Mouse (Mus musculus): ENCODE data around the gene Dgkq.

The Dgkq gene

DNA sequence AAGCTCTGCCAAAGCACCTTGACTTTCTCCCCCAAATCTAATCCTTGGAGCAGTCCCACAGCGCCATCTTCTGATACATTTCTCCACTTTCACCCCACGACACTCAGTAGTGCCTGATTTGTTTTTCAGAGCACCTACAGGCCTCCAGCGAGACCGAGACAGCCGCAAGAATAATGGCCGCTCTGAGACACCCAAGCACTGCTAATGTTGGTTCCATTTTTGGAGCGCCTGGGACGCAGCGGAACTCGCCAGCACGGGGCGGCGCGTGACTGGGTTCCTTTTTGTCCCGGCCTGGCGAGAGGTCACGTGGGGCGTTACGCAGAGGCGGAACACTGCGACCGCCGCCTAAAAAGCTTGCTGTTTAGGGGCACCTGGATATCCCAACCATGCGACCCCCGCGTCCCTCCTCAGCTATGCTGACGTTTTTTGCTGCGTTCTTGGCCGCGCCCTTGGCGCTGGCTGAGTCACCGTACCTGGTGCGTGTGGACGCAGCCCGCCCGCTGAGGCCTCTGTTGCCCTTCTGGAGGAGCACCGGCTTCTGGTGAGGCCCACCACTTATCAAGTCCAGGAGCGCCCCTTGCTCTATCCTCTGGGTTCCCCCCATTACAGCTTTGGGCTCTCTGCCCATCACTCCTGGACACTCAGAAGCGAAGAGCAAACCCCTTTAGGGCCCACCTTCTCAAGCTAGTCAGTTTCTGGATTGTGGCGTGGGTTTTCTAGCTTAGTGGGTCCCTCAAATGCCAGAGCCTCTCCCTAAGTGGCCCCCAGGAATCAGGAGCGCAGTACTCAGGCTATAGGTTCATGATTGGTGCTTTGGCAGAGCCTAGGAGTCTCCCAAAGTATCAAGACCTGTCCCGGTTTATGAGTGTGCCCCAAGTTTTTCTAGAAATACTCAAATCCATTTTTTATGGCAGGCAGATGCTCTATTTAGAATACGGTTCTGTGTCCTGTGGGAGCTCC lies at the start of gene Dgkq:
Dgkq (minus strand) TSS at position 696 of the 960 bp plus-strand sequence.
- no peak for TF ChIP-seq GATA4 (IDR thresholded peaks at IDR 0.05; ENCODE audit: insufficient replicate concordance, low read length)

DNA sequence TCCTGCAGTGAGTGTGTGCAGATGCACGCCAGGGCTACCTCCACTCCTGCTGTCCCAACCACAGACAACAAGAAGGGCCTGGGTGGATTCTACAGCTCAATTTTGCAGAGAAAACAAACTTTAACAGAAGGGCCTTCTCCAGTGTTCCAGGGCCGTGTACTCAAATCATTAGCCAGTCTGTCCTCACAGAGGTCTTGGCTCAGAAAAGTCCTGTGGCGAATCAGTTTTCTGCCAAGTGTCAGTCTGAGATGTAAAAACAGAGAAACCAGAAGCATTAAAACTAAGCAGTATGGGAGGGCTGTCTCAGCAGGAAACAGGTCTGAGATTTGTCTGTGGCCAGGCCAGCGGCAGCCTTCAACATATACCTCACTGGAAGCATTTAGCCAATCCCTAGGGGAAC lies 48.6 kb upstream of the Dgkq start:
- TF ChIP-seq GATA4 (IDR thresholded peaks at IDR 0.05; ENCODE audit: insufficient replicate concordance, low read length), result no peak

DNA sequence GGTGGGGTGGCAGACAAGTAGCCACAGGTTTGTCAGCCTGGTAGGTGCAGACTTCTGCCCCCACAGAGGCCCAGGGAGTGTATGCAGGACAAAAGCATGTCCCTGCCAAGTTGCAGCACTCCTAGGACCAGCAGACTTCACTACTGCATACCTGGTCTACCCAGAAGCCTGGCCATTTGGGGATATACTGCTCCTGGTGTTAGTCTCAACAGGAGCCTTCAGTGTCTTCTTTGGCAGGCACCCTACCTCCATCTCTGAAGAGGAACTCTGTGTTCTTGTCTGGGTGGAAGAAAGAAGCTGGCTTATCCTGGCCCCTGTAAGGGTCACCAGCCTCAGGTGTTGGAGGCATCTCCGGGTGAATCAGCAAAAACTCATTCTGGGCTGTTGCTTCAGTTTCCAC lies 46.5 kb upstream of the Dgkq start:
- TF ChIP-seq GATA4 (IDR thresholded peaks at IDR 0.05; ENCODE audit: insufficient replicate concordance, low read length), result no peak

DNA sequence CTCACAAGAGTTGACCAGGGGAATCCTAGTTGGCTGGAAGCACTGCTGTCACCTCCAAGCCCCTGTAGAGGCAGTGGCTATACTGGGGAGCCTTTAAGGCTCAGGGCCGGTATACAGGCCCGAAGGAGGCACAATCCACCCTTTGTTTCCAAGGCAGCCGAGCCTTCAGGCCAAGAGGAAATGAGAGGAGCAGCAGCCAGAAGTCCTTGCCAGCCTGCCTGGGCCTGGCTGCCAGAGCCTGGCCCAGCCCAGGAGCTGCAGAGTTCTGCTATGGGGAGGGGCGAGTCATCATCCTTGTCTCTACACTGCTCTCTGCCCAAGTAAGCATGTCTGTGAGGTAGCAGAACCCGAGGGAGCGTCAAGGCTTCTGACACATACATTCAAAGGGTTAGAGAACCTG lies 44.7 kb upstream of the Dgkq start:
- no peak for TF ChIP-seq GATA4 (IDR thresholded peaks at IDR 0.05; ENCODE audit: insufficient replicate concordance, low read length)

DNA sequence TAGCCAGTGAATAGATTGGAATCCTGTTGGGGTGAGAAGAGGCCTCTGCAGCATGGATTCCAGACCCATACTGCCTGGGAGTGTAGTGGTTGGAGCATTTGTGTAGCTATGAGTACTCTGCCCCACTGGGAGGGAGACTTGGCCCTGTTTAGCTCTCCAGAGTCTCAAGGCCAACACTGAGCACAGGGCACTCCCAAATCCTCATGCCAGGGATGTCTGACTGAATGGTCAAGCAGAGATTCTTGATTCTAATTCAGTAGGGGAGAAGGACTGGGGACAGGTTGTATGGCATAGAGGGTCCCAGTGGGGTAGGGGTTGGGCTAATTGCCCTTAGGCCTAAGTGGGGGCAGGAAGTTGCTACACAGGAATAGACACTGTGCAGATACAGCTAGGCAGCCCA lies 44.2 kb upstream of the Dgkq start:
- no peak for TF ChIP-seq GATA4 (IDR thresholded peaks at IDR 0.05; ENCODE audit: insufficient replicate concordance, low read length)

DNA sequence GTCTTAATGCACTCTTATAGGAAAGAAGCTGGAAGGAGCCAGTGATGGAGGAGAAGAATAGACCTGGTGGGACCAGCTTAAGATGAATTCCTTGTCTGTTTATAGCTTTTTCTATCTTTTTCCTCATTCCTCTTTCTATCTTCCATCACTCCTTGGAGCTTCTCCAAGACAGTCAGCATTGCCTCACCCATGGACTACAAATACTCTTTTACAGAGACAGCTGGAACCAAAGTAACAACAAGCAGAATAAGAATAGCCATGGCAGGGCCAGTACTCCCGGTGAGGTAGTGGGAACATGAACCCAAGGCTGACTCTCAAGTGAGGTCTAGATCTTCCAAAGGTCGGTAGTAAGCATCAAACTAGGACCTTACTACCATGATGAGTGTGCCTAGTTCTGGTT lies 43.6 kb upstream of the Dgkq start:
- TF ChIP-seq GATA4 (IDR thresholded peaks at IDR 0.05; ENCODE audit: insufficient replicate concordance, low read length), result no peak

DNA sequence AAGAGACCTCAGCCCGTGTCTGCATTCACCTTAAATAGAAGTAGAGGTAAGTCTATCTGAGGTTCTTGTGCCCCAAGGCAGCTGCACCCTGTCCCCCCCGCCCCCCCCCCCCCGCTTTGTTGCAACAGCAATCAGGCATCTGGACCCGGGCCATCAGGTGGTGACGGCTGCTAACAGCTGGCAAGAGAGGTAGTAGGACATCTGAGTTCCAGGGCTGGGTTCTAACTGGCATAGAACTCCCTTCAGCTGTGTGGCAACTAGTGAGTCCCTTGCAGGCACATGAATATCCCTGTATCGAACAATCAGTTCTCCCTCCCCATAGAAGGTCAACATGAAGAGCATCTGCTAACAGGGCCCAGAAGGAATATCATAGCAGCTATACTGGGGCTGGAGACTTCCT lies 42.5 kb upstream of the Dgkq start:
- TF ChIP-seq GATA4 (IDR thresholded peaks at IDR 0.05; ENCODE audit: insufficient replicate concordance, low read length), result no peak

DNA sequence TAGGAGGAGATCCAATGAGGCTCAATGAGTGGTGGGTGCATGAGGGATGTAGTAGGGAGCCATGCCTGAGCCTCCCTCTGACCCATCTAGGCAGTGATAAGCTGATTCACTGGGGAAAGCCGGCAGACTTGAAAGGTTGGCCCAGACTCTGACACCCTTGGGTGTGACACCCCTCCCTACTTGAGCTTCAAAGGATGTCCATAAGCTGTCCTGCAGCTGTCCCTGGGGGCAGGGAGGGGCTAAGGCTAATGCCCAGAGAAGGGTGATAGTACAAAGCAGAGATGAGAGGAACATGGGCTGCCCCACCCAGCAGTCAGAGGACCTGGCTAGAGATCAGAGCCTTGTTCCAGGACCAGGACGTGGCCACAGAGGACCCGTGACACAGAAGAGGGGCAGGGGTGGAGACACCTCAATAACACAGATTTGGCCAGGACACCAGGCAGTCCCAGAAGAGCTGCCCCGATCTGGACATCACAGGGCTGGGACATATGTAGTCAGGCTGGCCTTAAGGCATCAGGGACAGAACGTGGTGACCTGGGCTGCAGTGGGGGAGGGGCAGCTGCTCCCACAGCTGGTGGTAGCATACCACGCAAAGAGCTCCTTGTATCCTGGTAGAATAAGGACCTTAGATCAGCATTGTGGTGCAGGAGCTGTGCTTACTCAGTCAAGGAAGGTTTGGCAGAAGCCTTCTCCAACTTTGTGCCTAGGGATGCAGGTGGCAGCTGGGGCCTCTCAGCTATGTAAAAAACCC lies 39.7 kb upstream of the Dgkq start:
- no peak for TF ChIP-seq GATA4 (IDR thresholded peaks at IDR 0.05; ENCODE audit: insufficient replicate concordance, low read length)

DNA sequence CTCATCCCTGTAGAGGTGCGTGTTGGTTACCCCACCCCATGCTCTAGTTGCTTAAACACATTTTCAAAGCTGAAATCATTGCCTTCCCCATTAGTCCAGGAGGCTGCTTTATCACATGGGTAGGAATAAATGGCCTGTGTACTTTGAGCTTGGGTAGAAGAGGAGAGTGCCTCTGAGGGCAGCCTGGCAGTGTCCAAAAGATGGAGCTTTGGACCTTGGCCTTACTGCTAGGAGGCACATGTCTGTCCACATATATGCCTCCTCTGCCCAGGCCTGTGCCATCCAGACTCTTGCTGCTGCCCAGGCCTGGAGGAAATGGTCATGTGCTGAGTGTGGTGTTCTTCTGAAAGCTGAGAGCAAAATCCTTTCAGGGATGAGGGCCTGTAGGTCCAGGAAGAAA lies 38.9 kb upstream of the Dgkq start:
- TF ChIP-seq GATA4 (IDR thresholded peaks at IDR 0.05; ENCODE audit: insufficient replicate concordance, low read length), result no peak

DNA sequence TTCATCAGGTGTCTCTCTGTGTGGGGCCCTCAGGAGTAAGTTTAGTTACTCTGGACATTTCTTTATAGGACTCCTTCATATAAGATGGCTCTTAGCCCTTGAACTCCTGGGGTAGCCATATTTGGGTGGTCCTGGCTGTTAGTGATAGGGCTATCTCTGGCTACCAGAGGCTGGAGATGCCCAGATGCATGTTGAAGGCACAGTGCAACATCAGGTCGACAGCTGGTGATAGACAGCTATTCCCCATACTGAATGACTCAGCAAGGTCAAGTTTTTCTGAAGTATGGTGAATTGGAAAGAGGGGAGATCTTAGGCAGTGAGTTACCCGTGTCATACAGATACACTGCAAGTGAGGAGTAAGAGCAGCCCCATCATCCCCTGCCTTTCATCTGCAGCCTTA lies 38.3 kb upstream of the Dgkq start:
- TF ChIP-seq GATA4 (IDR thresholded peaks at IDR 0.05; ENCODE audit: insufficient replicate concordance, low read length), result no peak

DNA sequence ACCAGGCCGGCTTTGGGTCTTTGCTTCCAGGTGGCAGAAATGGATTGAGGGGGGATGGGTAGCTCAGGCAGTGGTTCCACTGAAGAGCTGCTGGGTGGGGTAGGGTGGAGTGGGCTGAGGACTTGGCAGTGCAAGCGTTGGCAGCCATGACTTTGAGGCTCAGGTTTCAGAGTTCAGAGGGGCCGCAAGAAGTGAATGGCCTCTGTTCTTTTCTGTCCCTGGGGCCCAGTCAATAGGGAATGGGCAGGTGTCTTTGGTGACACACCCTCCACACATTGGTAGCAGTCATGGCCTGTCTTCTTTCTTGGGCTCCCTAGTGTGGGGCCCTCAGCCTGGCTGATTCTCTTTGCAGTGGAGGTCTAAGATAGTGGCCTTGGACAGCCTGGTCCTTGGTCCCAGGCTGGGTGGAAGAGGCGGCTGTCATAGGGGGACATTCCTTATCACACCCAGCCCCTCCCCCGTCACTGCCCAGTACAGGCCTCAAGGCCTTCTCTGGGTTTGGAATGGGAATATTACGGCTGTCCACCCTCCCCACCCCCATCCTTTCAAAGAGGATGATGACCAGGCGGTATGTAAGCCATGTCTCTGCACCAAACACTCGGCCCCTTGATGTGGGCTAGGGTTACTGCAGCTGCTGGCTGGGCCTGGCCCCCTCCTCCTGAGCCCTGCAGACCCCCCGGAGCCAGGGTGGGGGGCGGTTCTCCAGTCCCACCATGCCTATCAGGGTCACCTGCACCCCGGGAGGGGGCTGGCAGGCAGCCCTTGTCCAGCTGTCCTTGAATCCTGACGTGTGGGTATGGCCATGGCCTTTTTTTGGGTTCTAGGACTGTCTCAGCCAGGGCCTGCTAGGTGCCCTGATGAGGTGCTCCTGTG lies 34.5 kb upstream of the Dgkq start:
- TF ChIP-seq GATA4 (IDR thresholded peaks at IDR 0.05; ENCODE audit: insufficient replicate concordance, low read length), result no peak

DNA sequence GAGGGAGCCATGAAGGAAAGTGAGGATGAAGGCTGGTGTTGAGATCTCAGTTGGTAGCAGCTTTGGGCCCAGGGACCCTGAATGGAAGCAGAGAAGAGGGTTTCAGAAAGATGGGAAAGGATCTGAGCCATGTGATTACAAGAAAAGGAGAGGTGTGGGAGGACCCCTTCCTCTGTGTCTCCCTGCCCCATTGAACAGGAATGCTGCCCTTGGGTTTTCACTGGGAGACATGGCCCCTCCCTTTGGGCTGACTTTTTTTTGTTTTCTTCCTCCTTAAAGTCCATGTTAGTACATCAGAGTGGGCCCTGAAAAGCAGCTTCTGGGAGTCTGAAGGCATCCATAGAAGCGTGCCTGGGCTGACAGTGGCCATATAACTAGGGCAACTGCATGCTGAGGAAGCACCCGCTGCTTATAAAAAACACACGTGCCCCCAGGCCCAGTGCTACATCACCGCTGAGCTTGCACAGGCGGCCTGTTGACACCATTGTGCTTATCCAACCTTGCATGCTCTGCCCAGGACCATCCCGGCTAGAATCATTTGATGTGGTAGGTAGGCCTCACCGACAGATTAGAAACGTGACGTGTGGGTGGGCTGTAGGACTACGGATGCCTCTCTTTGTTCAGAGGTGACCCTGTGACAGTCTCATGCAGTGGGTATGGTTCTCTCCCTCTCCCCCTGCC lies 32.0 kb upstream of the Dgkq start:
- TF ChIP-seq GATA4 (IDR thresholded peaks at IDR 0.05; ENCODE audit: insufficient replicate concordance, low read length), result no peak

DNA sequence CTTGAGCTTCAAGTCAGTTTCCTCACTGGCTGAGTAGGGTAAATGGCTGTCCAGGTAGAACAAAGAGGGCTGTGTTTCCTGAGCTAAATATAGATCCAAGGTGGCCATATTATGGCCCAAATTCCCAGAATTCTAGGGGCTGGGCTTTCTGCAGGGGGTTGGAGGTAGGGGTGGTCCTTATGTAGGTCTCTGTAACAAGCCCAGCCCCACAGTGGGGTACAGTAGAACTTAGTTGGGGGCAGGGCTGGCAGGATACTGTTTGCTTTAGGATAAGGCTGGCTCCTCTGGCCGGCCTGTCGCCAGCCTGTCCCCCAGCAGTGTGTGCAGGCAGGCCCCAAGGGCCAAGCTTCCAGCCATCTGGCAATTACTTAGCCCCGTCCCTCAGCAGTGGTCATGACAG lies 30.9 kb upstream of the Dgkq start:
- no peak for TF ChIP-seq GATA4 (IDR thresholded peaks at IDR 0.05; ENCODE audit: insufficient replicate concordance, low read length)

DNA sequence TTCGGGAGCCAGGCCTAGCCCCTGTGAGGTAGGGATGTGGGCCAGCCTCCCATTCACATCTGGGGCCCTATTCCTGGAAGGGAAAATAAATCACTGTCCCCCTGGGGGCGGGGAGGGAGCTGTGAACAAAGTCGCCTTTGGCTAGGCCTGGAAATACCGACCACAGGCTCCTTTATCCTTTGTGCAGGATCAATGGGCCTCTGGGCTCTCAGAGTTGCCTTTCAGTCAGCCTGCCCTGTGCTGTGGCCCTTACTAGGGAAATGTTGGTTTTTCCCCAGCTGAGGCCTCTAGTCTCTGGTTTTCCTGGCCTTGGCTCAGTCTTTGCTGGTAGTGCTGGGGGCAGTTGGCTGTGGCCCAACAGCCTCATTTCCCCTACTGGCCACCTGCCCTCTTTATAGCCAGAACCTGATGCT lies 27.9 kb upstream of the Dgkq start:
- no peak for TF ChIP-seq GATA4 (IDR thresholded peaks at IDR 0.05; ENCODE audit: insufficient replicate concordance, low read length)

DNA sequence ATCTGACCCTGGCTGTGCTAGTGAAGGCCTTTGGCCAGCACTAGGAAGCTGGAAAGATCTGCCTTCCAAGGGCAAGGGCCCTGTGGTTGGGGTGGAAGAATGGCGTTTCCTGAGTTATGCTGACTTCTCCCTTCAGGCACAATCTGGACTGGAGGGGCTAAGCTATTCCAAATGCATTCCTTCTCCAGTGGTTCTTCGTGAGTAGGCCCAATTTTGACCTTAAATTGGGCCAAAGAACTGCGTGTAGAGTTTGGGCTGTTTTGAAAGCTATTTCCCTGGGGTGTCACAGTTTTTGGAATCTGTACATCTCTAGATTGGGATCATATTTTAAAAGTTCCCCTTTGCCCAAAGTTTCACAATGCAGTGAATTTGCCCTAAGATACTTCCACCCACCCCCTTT lies 27.1 kb upstream of the Dgkq start:
- no peak for TF ChIP-seq GATA4 (IDR thresholded peaks at IDR 0.05; ENCODE audit: insufficient replicate concordance, low read length)
